Mouse (Mus musculus): Measurements from ENCODE around the gene Snrpg. TPM values are rescaled to one million over a fixed set of nuclear protein-coding genes. Genes with fewer than 3 reads are reported as not detected.
"Not testable (repeated sequence)": the region's sequence is repeated elsewhere in the genome, so short reads cannot be mapped to it uniquely, and the experiment has no call there.

Snrpg gene
- 10 to 100 TPM; 37.0 to 60.8 (median 40.2) TPM for total RNA-seq (2022)

DNA sequence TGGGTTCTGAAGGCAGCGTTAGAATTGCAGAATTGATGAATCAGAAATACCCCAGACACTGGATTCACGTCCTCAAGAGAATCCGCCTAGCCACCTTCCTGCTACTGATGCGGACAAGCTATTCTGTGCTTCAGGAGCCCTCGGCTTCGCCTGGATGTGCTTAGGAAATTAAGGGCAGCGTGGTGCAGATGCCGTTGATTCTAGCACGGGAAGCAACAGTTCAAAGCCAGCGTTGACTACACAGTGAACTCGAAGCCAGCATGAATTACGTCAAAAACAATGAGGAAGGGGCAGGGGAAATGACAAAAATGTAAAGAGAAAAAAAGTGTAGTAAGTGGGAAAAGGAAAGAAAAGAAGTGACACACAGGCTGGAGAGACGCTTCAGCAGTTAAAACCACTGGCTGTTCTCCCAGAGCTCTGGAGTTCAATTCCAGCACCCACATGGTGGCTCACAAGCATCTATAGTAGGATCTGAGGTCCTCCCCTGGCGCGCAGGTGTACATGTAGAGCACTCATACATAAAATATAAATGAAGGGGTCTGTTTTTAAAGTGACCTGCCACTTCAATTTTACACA, at the start of gene Snrpg:
TSS of gene Snrpg (plus strand) at position 541 of the 576 bp plus-strand sequence.
- DNase-seq (ENCODE audit: low spot score) = no peak

- no peak for DNase-seq (ENCODE audit: low spot score)
Measured at GRCm38 (mm10) chr6:86322031-86322563, 49.0 kb upstream of the Snrpg start.

- DNase-seq (ENCODE audit: low spot score) = no peak
Measured at GRCm38 (mm10) chr6:86322991-86323390, 48.1 kb upstream of the Snrpg start.

- no peak for DNase-seq (ENCODE audit: low spot score)
Measured at GRCm38 (mm10) chr6:86324400-86324799, 46.7 kb upstream of the Snrpg start.

DNA sequence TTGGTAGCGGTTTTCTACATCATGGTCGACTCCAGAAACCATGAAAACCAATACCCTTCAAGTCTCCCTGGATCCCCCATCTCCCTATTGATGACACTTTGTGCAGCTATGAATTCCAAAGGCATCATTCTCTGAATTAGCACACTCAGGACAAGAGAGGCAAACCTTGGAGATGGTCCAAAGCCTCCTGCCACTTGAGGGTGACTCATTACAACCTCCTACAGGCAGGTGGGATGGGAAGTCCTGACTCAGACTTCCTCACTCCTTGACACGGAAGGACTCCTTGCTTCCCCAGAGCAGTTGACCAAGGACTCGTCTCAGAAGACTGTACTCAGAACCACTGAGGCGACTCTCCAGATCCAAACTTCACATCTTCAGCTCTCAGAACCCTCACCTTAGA, 45.5 kb upstream of the Snrpg start:
- no peak for DNase-seq (ENCODE audit: low spot score)

DNA sequence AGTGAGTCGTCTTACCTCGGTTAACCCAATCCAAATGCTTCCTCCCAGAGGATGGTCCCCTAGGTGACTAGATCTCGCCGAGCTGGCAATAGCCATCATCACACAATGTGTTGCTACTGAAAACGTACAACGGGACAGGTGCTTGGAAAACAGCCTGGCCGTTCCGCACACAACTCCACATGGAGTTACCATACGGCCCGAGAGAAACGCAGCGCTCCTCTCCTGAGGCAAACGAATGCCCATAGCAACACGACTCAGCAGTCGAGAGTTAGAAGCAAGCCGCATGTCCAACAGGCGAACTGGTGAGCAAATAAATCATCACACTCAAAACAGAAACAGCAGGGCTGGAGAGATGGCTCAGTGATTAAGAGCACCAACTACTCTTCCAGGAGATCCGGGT, 44.2 kb upstream of the Snrpg start:
- no peak for DNase-seq (ENCODE audit: low spot score)

- DNase-seq (ENCODE audit: low spot score) = no peak
Measured at GRCm38 (mm10) chr6:86328369-86328768, 42.7 kb upstream of the Snrpg start.

DNA sequence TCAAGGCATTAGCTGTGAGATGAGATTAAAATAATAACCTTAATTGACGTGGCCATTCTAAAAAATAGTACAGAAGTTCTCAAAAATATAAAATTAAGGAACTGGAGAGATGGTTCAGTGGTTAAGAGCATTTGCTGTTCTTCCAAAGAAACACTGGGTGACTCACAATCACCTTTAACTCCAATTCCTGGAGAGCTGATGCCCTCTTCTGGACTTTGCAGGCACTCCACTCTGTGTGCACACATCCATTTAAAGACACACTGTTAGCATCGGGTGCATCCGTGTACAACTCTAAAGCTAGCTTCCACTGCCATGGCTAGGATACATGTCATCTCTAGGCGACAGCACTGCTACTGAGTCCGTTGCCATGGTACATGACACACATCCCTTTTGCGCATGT, 41.2 kb upstream of the Snrpg start:
- no peak for DNase-seq (ENCODE audit: low spot score)

GRCm38 (mm10) chr6:86335121-86335849, 35.8 kb upstream of the Snrpg start:
- DNase-seq (ENCODE audit: low spot score) = no peak

- DNase-seq (ENCODE audit: low spot score) = no peak
Measured at GRCm38 (mm10) chr6:86335860-86336259, 35.2 kb upstream of the Snrpg start.

DNA sequence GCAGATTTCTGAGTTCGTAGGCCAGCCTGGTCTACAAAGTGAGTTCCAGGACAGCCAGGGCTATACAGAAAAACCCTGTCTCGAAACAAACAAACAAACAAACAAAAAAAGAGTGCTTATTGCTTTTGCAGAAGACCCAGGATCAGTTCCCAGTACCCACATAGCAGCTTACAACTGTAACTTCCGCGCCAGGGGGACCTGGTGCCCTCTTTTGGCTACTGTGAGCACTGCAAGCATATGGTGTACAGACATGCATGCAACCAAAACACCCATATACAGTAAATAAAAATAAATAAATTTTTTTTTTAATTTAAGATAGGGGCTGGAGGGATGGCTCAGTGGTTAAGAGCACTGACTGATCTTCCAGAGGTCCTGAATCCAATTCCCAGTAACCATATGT, 34.8 kb upstream of the Snrpg start:
- not testable (repeated sequence) for DNase-seq (ENCODE audit: low spot score)

GRCm38 (mm10) chr6:86343656-86344055, 27.4 kb upstream of the Snrpg start:
- no peak for DNase-seq (ENCODE audit: low spot score)

DNA sequence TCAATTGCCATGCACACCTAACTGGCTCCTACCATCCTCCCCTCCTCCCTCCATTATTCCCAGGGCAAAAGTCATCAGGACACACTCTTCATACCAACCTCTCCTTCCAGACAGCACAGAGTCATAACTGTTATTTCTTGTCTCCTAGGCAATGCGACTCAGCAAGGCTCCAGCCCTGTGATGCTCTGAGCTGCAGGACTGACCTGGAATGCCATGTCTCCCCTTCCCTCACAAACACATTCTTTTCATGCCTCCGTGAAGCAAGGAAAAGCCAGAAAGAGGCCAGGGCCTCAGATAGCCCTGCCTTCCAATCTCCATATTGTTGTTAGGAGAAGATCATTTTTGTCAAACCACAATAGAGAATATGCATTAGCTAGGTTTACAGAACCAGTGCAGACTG, 25.0 kb upstream of the Snrpg start:
- no peak for DNase-seq (ENCODE audit: low spot score)

- no peak for DNase-seq (ENCODE audit: low spot score)
Measured at GRCm38 (mm10) chr6:86349257-86349656, 21.8 kb upstream of the Snrpg start.

GRCm38 (mm10) chr6:86354948-86355347, 16.2 kb upstream of the Snrpg start:
- no peak for DNase-seq (ENCODE audit: low spot score)

- DNase-seq (ENCODE audit: low spot score) = no peak
Measured at GRCm38 (mm10) chr6:86356956-86357355, 14.1 kb upstream of the Snrpg start.

DNA sequence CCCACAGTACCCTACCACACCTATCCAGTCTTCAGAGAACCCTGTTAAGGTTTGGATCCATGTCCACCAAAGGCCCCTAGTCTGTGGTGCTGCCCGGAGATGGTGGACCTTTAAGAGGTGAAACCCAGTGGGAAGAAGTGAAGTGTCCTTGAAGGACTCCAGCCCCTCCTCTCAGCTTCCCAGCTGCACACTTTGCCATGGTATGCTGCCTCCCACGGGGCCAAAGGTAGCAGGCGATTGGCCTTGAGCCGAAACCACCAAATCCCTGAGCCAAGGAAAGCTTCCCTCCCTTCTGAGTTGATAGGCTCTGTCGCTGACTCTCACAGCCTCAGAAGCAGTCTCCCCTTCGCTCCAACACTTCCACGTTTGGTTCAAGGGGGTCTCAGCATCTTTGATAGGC, 10.4 kb upstream of the Snrpg start:
- DNase-seq (ENCODE audit: low spot score) = no peak

- no peak for DNase-seq (ENCODE audit: low spot score)
Measured at GRCm38 (mm10) chr6:86361373-86361772, 9.7 kb upstream of the Snrpg start.

GRCm38 (mm10) chr6:86364442-86365141, 6.5 kb upstream of the Snrpg start:
- peak; percentile 80 for DNase-seq (ENCODE audit: low spot score)

GRCm38 (mm10) chr6:86365371-86366124, 5.6 kb upstream of the Snrpg start, which contains the start of gene Fam136a:
Fam136a (plus strand) TSS chr6:86365646.
- DNase-seq (ENCODE audit: low spot score) = peak; percentile 92

DNA sequence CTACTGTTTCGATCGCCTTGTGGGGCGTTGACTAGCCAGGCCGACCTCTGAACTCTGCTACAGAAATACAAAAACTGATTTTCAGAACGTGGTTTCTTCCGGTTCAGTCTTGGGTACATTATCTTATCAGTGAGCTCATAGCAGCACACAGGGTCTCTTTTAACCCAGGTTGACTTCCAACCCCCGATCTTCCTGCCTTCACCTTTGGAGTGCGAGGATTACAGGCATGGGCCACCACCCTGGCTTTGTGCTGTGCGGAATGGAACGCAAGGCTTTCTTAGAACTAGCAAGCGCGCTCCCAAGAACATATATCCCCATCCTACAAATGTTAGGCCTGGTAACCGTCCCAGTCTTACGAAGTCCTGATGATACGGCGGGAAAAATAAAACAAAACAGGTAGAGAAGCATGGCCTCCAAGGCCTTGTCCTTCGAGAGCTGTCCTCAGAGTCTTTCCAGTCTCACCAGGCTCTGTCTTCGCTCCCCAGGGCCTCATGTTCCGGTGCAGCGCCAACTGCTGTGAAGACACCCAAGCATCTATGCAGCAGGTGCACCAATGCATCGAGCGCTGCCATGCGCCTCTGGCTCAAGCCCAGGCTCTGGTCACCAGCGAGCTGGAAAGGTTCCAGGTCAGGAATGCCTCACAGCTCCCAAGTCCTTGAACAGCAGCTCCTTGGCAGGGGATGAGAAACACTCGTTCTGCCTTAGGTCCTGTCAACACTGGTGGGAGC, 4.8 kb upstream of the Snrpg start:
- peak; percentile 41 for DNase-seq (ENCODE audit: low spot score)

Data from heart, adult 8-10 months (tissue).